Mouse (Mus musculus): ENCODE data around the gene Fbxw9.

DNA sequence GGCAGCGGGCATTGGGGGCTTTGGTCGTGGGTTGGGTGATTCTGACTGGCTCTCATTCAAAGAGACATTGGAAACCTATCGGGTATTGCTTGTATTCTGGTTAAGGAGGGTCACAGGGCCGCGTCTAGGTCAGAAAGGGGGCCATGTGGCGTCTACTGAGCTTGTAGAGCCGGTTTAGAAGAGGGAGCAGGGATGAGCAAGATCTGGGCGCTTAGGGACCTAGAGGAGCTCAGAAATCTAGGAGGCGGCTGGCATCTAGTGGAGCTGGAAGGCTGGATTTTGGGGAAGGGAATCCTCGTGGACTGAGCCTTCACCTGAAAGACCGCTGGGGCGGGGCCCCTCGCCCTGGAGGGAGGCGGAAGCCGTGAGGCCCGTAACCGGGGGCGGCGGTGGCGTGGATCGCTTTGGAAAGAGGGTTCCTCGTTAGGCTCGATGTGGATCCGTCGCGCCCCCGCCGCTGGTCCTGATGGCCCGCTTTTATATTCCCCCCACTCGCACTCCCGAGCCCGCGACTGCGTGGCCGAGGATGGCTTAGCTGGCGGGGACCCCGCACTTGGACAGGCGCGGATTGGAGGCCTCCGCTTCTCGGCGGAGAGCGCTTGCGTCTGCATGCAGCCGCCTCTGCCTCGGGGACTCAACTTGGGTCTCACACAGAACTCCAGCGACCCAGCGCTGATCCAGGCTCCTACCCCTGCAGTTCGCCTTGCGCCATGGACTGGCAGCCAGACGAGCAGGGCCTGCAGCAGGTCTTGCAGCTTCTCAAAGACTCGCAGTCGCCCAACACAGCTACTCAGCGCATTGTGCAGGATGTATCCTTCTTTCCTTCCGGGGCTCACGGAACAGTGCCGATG lies 21.9 kb upstream of the Fbxw9 start:
- TF ChIP-seq TCF3 (IDR thresholded peaks at IDR 0.05; ENCODE audit: insufficient read length, low read depth), result no peak
- TF ChIP-seq TCF12 (IDR thresholded peaks at IDR 0.05; ENCODE audit: insufficient read depth, poor library complexity, severe bottlenecking), result no peak
- no peak for TF ChIP-seq POLR2A (IDR thresholded peaks at IDR 0.05; ENCODE audit: insufficient read length, low read depth)
- TF ChIP-seq E2F4 (IDR thresholded peaks at IDR 0.05; ENCODE audit: insufficient read depth), result no peak
- no peak for TF ChIP-seq REST (IDR thresholded peaks at IDR 0.05; ENCODE audit: insufficient read depth, insufficient read length)
- TF ChIP-seq MYOG (IDR thresholded peaks at IDR 0.05; ENCODE audit: control insufficient read depth in 1 of 3, insufficient read depth in 1 of 3, insufficient read length in 2 of 3, low read depth in 2 of 3), result no peak
- TF ChIP-seq USF1 (IDR thresholded peaks at IDR 0.05; ENCODE audit: low read depth), result no peak
- TF ChIP-seq SRF (IDR thresholded peaks at IDR 0.05; ENCODE audit: control insufficient read depth, insufficient read length, low read depth), result no peak
- no peak for TF ChIP-seq CEBPB (IDR thresholded peaks at IDR 0.05; ENCODE audit: insufficient read depth, poor library complexity, severe bottlenecking)
- peak; percentile 31 for TF ChIP-seq POLR2AphosphoS2 (IDR thresholded peaks at IDR 0.05; ENCODE audit: insufficient read length, low read depth)
- no peak for TF ChIP-seq MAX (IDR thresholded peaks at IDR 0.05; ENCODE audit: low read depth)
- no peak for TF ChIP-seq MYOD1 (IDR thresholded peaks at IDR 0.05; ENCODE audit: control insufficient read depth in 1 of 3, insufficient read length in 2 of 3, low read depth in 2 of 3)

All from myocyte (in vitro differentiated cells).